Mouse (Mus musculus) adrenal gland, adult 18-20 months (tissue): ENCODE measurements at regions not wholly inside any gene's neighbourhood (a gene's known extent, or its start where the extent isn't known, plus 50 kb on each side); places are given as distances from the start of the nearest gene placed in this dataset.

Experiments
- DNase-seq, 2 experiments: peaks; one replicate each; pipeline ENCODE4 v3.0.0; 2021 to 2022; ENCODE audit warnings: low spot score in 2 of 2

- no peak for DNase-seq
These were observed 70.3 kb downstream of the Matn1 start for GRCm38 (mm10) chr4:131014301-131015081.

GRCm38 (mm10) chr4:131015156-131015555, 71.0 kb downstream of the Matn1 start:
- no peak for DNase-seq

GRCm38 (mm10) chr4:131023601-131024000, 79.4 kb downstream of the Matn1 start:
- no peak for DNase-seq

GRCm38 (mm10) chr4:131036292-131036691, 92.1 kb downstream of the Matn1 start:
- no peak for DNase-seq

- no peak for DNase-seq
These were observed 93.0 kb downstream of the Matn1 start for GRCm38 (mm10) chr4:131037179-131037578.

GRCm38 (mm10) chr4:131039686-131040085, 95.5 kb downstream of the Matn1 start:
- no peak for DNase-seq

GRCm38 (mm10) chr4:131041210-131041609, 97.0 kb downstream of the Matn1 start:
- DNase-seq: no peak

GRCm38 (mm10) chr4:131046101-131046500, 101.9 kb downstream of the Matn1 start:
- DNase-seq: no peak

GRCm38 (mm10) chr4:131046969-131047650, 102.9 kb downstream of the Matn1 start:
- no peak for DNase-seq

- DNase-seq: no peak
These were observed 112.1 kb downstream of the Matn1 start for GRCm38 (mm10) chr4:131056293-131056692.

- DNase-seq: no peak
These were observed 115.4 kb downstream of the Matn1 start for GRCm38 (mm10) chr4:131059572-131059971.

GRCm38 (mm10) chr4:131060191-131060680, 116.1 kb downstream of the Matn1 start:
- DNase-seq: no peak

- no peak for DNase-seq
These were observed 116.5 kb downstream of the Matn1 start for GRCm38 (mm10) chr4:131060706-131061105.

GRCm38 (mm10) chr4:131062592-131062991, 118.4 kb downstream of the Matn1 start:
- no peak for DNase-seq

- DNase-seq: no peak
These were observed 122.2 kb downstream of the Matn1 start for GRCm38 (mm10) chr4:131066186-131066939.

GRCm38 (mm10) chr4:131070566-131070965, 126.4 kb downstream of the Matn1 start:
- no peak for DNase-seq

- no peak for DNase-seq
These were observed 128.4 kb downstream of the Matn1 start for GRCm38 (mm10) chr4:131072623-131073022.

- DNase-seq: no peak
These were observed 129.2 kb downstream of the Matn1 start for GRCm38 (mm10) chr4:131073420-131073819.

- DNase-seq: no peak
These were observed 131.2 kb downstream of the Matn1 start for GRCm38 (mm10) chr4:131075326-131075932.

- DNase-seq: no peak
These were observed 132.4 kb downstream of the Matn1 start for GRCm38 (mm10) chr4:131076628-131077027.

- no peak for DNase-seq
These were observed 135.9 kb downstream of the Matn1 start for GRCm38 (mm10) chr4:131080113-131080512.
